Mouse (Mus musculus): ENCODE measurements around the gene Spata5. TPM values are rescaled to one million over a fixed set of nuclear protein-coding genes. Genes with fewer than 3 reads are reported as not detected.

Spata5 gene
- total and polyA plus RNA-seq, 3 experiments = 33.5 to 67.6 TPM; not detected in 1

DNA sequence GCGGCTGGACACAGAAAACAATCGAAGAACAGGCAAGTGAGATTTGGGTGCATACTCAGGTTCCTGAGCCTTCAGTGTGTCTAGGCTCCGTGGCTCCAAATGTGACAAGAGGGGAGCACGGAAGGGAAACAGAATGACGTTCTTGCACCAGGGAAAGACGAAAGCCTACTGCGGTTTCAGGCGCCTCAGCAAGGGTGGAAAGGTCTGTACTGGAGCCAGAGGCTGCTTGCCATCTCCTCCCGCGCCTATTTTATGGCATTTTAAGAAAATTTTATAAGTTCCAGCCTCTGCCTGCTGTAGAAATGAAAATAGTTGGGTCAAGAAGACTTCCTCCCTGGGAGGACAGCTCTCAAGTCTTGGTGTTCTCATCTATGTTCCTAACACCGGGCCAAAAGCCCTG, 46.0 kb upstream of the Spata5 start:
- H3K27ac ChIP-seq (ENCODE audit: control insufficient read depth, low read depth, low read length) = no peak overlapping the region
- no peak overlapping the region for H3K9ac ChIP-seq (ENCODE audit: control insufficient read depth, low read depth, low read length, poor library complexity, severe bottlenecking)
- no peaks in the 10 kb centered on the region for H3K4me1 ChIP-seq (ENCODE audit: control insufficient read depth in 1 of 2, insufficient read depth in 2 of 2, low read length in 2 of 2)
- H3K36me3 ChIP-seq (ENCODE audit: control insufficient read depth in 1 of 2, insufficient read depth in 2 of 2, low read length in 2 of 2) = no peaks in the 10 kb centered on the region
- H3K4me3 ChIP-seq (ENCODE audit: control insufficient read depth in 1 of 2, insufficient read depth in 1 of 2, low read depth in 2 of 2, low read length in 2 of 2) = no peak overlapping the region
- no peaks in the 10 kb centered on the region for H3K9me3 ChIP-seq (replicated peaks; ENCODE audit: insufficient read depth, low read length)
- DNase-seq (ENCODE audit: low read depth, low spot score) = no peak
- no peak for TF ChIP-seq ELF1 (IDR thresholded peaks at IDR 0.05; ENCODE audit: low read depth, low read length)
- TF ChIP-seq MYC (IDR thresholded peaks at IDR 0.05; ENCODE audit: low read depth, low read length) = no peak
- no peak for TF ChIP-seq EP300 (IDR thresholded peaks at IDR 0.05; ENCODE audit: low read depth in 1 of 2, low read length in 2 of 2)
- no peak for TF ChIP-seq POLR2AphosphoS5 (IDR thresholded peaks at IDR 0.05; ENCODE audit: borderline replicate concordance, low read depth, low read length)
- TF ChIP-seq KAT2A (conservative IDR thresholded peaks at IDR 0.05; ENCODE audit: low read depth, low read length) = no peak
- no peak for TF ChIP-seq TBP (IDR thresholded peaks at IDR 0.05; ENCODE audit: low read depth, low read length)
- TF ChIP-seq POLR2AphosphoS2 (IDR thresholded peaks at IDR 0.05; ENCODE audit: low read length) = no peak
- TF ChIP-seq UBTF (IDR thresholded peaks at IDR 0.05; ENCODE audit: borderline replicate concordance, insufficient read depth, low read depth, low read length) = no peak
- TF ChIP-seq POLR2A (IDR thresholded peaks at IDR 0.05; ENCODE audit: control insufficient read depth in 1 of 2, insufficient read depth in 1 of 2, low read depth in 1 of 2, low read length in 2 of 2, poor library complexity in 1 of 2) = no peak
- no peak for TF ChIP-seq SIN3A (IDR thresholded peaks at IDR 0.05; ENCODE audit: low read length)
- no peak for TF ChIP-seq RCOR1 (IDR thresholded peaks at IDR 0.05; ENCODE audit: low read depth, low read length)
- no peak for TF ChIP-seq CTCF (IDR thresholded peaks at IDR 0.05 in 2 of 3, conservative IDR thresholded peaks at IDR 0.05 in 1 of 3; ENCODE audit: control insufficient read depth in 1 of 3, insufficient read depth in 1 of 3, low read depth in 2 of 3, low read length in 3 of 3, poor library complexity in 1 of 3, severe bottlenecking in 1 of 3)
- TF ChIP-seq MAZ (IDR thresholded peaks at IDR 0.05; ENCODE audit: low read depth, low read length) = no peak
- TF ChIP-seq MEF2A (IDR thresholded peaks at IDR 0.05; ENCODE audit: extremely low read depth, insufficient replicate concordance, low read depth, low read length, poor library complexity, severe bottlenecking) = no peak
- no peak for TF ChIP-seq MAFK (IDR thresholded peaks at IDR 0.05; ENCODE audit: borderline replicate concordance, low read depth, low read length)
- H3K27me3 ChIP-seq (ENCODE audit: control insufficient read depth in 1 of 2, insufficient read depth in 2 of 2, low read length in 2 of 2) = no peaks in the 10 kb centered on the region; a peak in 2 of 4 replicates
- H3K79me2 ChIP-seq (ENCODE audit: control insufficient read depth, insufficient read depth, low read length, poor library complexity) = no peaks in the 10 kb centered on the region

DNA sequence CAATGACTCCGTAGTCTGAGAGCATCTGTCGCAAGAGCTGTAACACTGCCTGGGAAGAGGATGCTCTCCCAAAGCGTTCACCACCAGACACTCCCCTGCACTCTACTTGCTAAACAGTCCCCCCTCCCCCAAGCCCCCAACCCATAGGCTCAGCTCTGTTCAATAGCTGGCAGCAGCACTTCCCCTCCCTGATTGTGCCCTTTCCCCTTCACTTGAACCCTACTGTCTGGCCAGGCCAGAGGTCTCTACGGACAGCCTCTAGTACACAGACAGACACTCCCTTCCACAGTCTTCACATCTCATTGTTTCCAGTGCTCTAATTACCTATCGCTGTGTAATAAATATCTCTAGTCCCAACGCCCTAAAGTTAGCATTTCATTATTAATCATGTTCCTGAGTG, 41.8 kb upstream of the Spata5 start:
- Histone ChIP-seq H3K9me3 (replicated peaks; ENCODE audit: insufficient read depth, low read length) (no peaks in the 10 kb centered on the region), H3K36me3 (ENCODE audit: control insufficient read depth in 1 of 2, insufficient read depth in 2 of 2, low read length in 2 of 2) (no peaks in the 10 kb centered on the region), H3K27me3 (ENCODE audit: control insufficient read depth in 1 of 2, insufficient read depth in 2 of 2, low read length in 2 of 2) (no peaks in the 10 kb centered on the region; a peak in 1 of 4 replicates), H3K79me2 (ENCODE audit: control insufficient read depth, insufficient read depth, low read length, poor library complexity) (no peaks in the 10 kb centered on the region), H3K9ac (ENCODE audit: control insufficient read depth, low read depth, low read length, poor library complexity, severe bottlenecking) (no peak overlapping the region), H3K4me3 (ENCODE audit: control insufficient read depth in 1 of 2, insufficient read depth in 1 of 2, low read depth in 2 of 2, low read length in 2 of 2) (no peak overlapping the region), H3K4me1 (ENCODE audit: control insufficient read depth in 1 of 2, insufficient read depth in 2 of 2, low read length in 2 of 2) (no peaks in the 10 kb centered on the region), H3K27ac (ENCODE audit: control insufficient read depth, low read depth, low read length) (no peak overlapping the region)
- no peak for DNase-seq (ENCODE audit: low read depth, low spot score)
- no peak for TF ChIP-seq RAD21 (IDR thresholded peaks at IDR 0.05; ENCODE audit: low read depth, low read length)
- no peak for TF ChIP-seq ZKSCAN1 (IDR thresholded peaks at IDR 0.05; ENCODE audit: low read depth, low read length)
- no peak for TF ChIP-seq E2F4 (IDR thresholded peaks at IDR 0.05; ENCODE audit: borderline replicate concordance, low read depth, low read length)
- TF ChIP-seq MAZ (IDR thresholded peaks at IDR 0.05; ENCODE audit: low read depth, low read length) = no peak
- no peak for TF ChIP-seq POLR2A (IDR thresholded peaks at IDR 0.05; ENCODE audit: control insufficient read depth in 1 of 2, insufficient read depth in 1 of 2, low read depth in 1 of 2, low read length in 2 of 2, poor library complexity in 1 of 2)
- TF ChIP-seq SIN3A (IDR thresholded peaks at IDR 0.05; ENCODE audit: low read length) = no peak
- TF ChIP-seq EP300 (IDR thresholded peaks at IDR 0.05; ENCODE audit: low read depth in 1 of 2, low read length in 2 of 2) = no peak
- TF ChIP-seq ZMIZ1 (IDR thresholded peaks at IDR 0.05; ENCODE audit: low read depth, low read length) = no peak
- no peak for TF ChIP-seq MXI1 (IDR thresholded peaks at IDR 0.05; ENCODE audit: low read depth, low read length)
- TF ChIP-seq ELF1 (IDR thresholded peaks at IDR 0.05; ENCODE audit: low read depth, low read length) = no peak
- TF ChIP-seq JUND (IDR thresholded peaks at IDR 0.05; ENCODE audit: low read depth, low read length) = no peak
- no peak for TF ChIP-seq TBP (IDR thresholded peaks at IDR 0.05; ENCODE audit: low read depth, low read length)

Data from MEL (cell line).